Mouse (Mus musculus) hindbrain, postnatal 0 days (tissue): ENCODE results near the gene Prc1. TPM values are rescaled to one million over a fixed set of nuclear protein-coding genes. Genes with fewer than 3 reads are reported as not detected.

Experiments used
- ATAC-seq: fragments of 200-750 bp; cut with Nextera tagmentation; 2 replicates; pipeline ENCODE4 v1.8.0; 2017; ENCODE audit warnings: mild to moderate bottlenecking, moderate TSS enrichment, moderate library complexity
- DNase-seq: peaks from one replicate; pipeline ENCODE4 v3.0.0-alpha.2; 2015; ENCODE audit warnings: low spot score
- H3K27ac ChIP-seq: fragments of 300-500 bp; sonication (generic); 2 replicates; pipeline ENCODE4 v1.5.1; 2014; ENCODE audit warnings: mild to moderate bottlenecking
- H3K27me3 ChIP-seq: fragments of 300-500 bp; sonication (generic); 2 replicates; pipeline ENCODE4 v1.6.1; 2014; ENCODE audit warnings: low read length, mixed read lengths; ENCODE audit not compliant: insufficient read depth
- H3K36me3 ChIP-seq: fragments of 300-500 bp; sonication (generic); 2 replicates; pipeline ENCODE4 v1.6.1; 2014; ENCODE audit warnings: low read length, mixed read lengths; ENCODE audit not compliant: insufficient read depth
- H3K4me1 ChIP-seq: fragments of 300-500 bp; sonication (generic); 2 replicates; pipeline ENCODE4 v1.6.1; 2014; ENCODE audit warnings: antibody characterized with exemption, low read length, mixed read lengths; ENCODE audit not compliant: insufficient read depth
- H3K4me2 ChIP-seq: fragments of 300-500 bp; sonication (generic); 2 replicates; pipeline ENCODE4 v1.6.1; 2014; ENCODE audit warnings: low read depth, mild to moderate bottlenecking, low read length, moderate library complexity, mixed read lengths
- H3K4me3 ChIP-seq: fragments of 300-500 bp; sonication (generic); 2 replicates; pipeline ENCODE4 v1.5.1; 2014; ENCODE audit warnings: low read length
- H3K9ac ChIP-seq: fragments of 300-500 bp; sonication (generic); replicated peaks from 2 replicates; pipeline ENCODE4 v1.6.1; 2014; ENCODE audit warnings: mild to moderate bottlenecking, low read length, moderate library complexity, mixed read lengths
- H3K9me3 ChIP-seq: fragments of 300-500 bp; sonication (generic); 2 replicates; pipeline ENCODE4 v1.6.1; 2016; ENCODE audit warnings: low read length, mixed read lengths
- CTCF ChIP-seq: IDR thresholded peaks from 2 replicates; pipeline ENCODE4 v1.5.1; 2016; ENCODE audit warnings: antibody characterized with exemption, control low read depth, low read depth
- WGBS: fragments of 180-500 bp; shearing (Covaris S2); extraction: QIAGEN DNeasy Blood & Tissue Kit; methylation state at CpG from one replicate; pipeline ENCODE4 v1.1.7; 2014; 5-methylcytosine and 5-hydroxymethylcytosine counted together
- polyA plus RNA-seq: library from polyadenylated mRNA; unstranded; fragments of >200 nt; fragmentation: Nextera tagmentation; extraction: Ambion mirVana; gene quantifications from 2 replicates; pipeline ENCODE4 v1.2.1, GENCODE M21; 2015
- total RNA-seq: library from RNA; depleted of rRNA; stranded (reverse); fragments of >200 nt; gene quantifications from 2 replicates; pipeline ENCODE4 v1.2.3, GENCODE M21; 2014

The Prc1 gene
- total and polyA plus RNA-seq, 2 experiments from 2014 or later, result 24.6 to 32.9 TPM

DNA sequence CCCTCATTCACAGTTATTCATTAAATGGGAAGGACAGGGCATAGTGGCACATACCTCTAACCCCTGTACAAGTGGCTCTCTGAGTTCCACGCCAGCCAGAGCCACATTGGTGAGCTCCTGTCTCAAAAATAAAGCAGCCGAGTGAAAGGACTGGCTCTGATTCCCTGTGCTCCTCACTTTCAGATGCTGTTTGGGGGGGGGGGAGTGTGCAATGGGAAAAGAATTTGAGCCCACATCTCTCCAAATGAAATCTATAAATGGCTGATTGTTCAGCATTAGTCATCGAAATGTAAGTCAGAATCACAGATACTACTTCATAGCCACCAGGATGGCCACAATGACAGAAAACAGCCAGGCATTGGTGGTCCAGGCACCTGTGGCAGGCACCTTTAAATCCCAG, 2.8 kb downstream of the Prc1 start:
- H3K9me3 ChIP-seq, result no peaks in the 10 kb centered on the region
- H3K9ac ChIP-seq, result no peak overlapping the region
- no peak for TF ChIP-seq CTCF
- no peak overlapping the region for H3K27ac ChIP-seq
- peaks cover 8% of the 10 kb centered on the region for H3K36me3 ChIP-seq
- 78% methylated on average over 3 of the region's 3 CpGs for WGBS
- H3K4me2 ChIP-seq, result no peak overlapping the region
- DNase-seq (no peak), ATAC-seq (no peak)
- no peak overlapping the region for H3K4me3 ChIP-seq
- no peaks in the 10 kb centered on the region for H3K27me3 ChIP-seq
- no peaks in the 10 kb centered on the region for H3K4me1 ChIP-seq

- TF ChIP-seq CTCF, result no peak
- WGBS, result 94% methylated on average over 4 of the region's 4 CpGs
- DNase-seq (no peak), ATAC-seq (no peak)
- Histone ChIP-seq H3K9ac (no peak overlapping the region), H3K9me3 (no peaks in the 10 kb centered on the region), H3K4me3 (no peak overlapping the region), H3K4me2 (no peak overlapping the region), H3K27ac (no peak overlapping the region), H3K27me3 (no peaks in the 10 kb centered on the region), H3K4me1 (no peaks in the 10 kb centered on the region), H3K36me3 (peaks cover 18% of the 10 kb centered on the region)
These were observed 4.5 kb downstream of the Prc1 start for GRCm38 (mm10) chr7:80298754-80299153.

DNA sequence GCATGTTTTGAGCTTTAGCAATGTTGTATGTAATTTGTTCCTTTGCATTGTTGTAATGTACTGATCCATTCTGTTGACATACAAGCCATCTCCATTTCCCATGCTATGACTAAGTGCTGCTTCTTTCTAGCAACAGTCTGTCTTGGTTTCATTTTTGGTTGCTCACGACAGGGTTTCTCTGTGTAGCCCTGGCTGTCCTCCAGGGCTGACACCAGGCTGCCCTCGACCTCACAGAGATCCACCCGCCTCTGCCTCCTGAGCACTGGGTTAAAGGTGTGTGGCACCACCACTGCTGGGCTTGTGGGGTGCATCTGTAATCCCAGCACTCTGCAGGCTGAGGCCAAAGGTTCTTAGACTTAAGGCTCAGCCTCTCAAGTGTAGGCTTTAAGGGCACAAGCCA, 5.3 kb downstream of the Prc1 start:
- 88% methylated on average over 3 of the region's 3 CpGs for WGBS
- TF ChIP-seq CTCF, result no peak
- Histone ChIP-seq H3K4me1 (no peaks in the 10 kb centered on the region), H3K4me3 (no peak overlapping the region), H3K27me3 (no peaks in the 10 kb centered on the region), H3K9me3 (no peaks in the 10 kb centered on the region), H3K9ac (no peak overlapping the region), H3K36me3 (peaks cover 18% of the 10 kb centered on the region), H3K27ac (no peak overlapping the region), H3K4me2 (no peak overlapping the region)
- ATAC-seq (no peak), DNase-seq (no peak)

DNA sequence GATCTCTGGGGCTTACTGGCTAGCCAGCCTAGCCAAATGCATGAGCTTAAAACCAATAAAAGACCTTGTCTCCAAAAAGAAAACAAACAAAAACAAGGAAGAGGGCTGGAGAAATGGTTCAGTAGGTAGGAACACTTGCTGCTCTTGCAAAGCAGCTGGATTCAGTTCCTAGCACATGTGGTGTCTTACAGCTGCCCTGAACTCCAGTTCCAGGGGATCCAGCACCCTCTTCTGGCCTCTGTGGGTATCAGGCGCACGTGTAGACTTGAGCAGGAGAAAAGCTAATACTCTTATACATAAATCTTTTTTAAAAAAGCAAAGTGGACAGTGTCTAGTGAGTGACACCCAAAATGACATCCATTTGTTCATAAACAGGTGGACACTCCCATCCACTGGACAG, 7.3 kb downstream of the Prc1 start:
- DNase-seq, result no peak
- H3K27ac ChIP-seq, result no peak overlapping the region

GRCm38 (mm10) chr7:80307766-80308165, 13.5 kb downstream of the Prc1 start:
- 77% methylated on average over 3 of the region's 3 CpGs for WGBS
- Histone ChIP-seq H3K4me2 (no peak overlapping the region), H3K27me3 (no peaks in the 10 kb centered on the region), H3K4me1 (no peaks in the 10 kb centered on the region), H3K36me3 (peaks cover 18% of the 10 kb centered on the region), H3K9me3 (no peaks in the 10 kb centered on the region), H3K9ac (no peak overlapping the region), H3K4me3 (no peak overlapping the region), H3K27ac (no peak overlapping the region)
- no peak for DNase-seq
- ATAC-seq, result no peak
- no peak for TF ChIP-seq CTCF

More for the DNA sequence above, 7.3 kb downstream of the Prc1 start:
- TF ChIP-seq CTCF, result 0 out of 2 replicates have a peak, but pooled peaks have one; percentile 8
- H3K4me3 ChIP-seq, result no peak overlapping the region
- H3K27me3 ChIP-seq, result no peaks in the 10 kb centered on the region
- no peak overlapping the region for H3K9ac ChIP-seq
- no peaks in the 10 kb centered on the region for H3K9me3 ChIP-seq
- peaks cover 18% of the 10 kb centered on the region for H3K36me3 ChIP-seq
- ATAC-seq, result no peak
- 91% methylated on average over 2 of the region's 2 CpGs for WGBS
- H3K4me1 ChIP-seq, result no peaks in the 10 kb centered on the region
- H3K4me2 ChIP-seq, result no peak overlapping the region

DNA sequence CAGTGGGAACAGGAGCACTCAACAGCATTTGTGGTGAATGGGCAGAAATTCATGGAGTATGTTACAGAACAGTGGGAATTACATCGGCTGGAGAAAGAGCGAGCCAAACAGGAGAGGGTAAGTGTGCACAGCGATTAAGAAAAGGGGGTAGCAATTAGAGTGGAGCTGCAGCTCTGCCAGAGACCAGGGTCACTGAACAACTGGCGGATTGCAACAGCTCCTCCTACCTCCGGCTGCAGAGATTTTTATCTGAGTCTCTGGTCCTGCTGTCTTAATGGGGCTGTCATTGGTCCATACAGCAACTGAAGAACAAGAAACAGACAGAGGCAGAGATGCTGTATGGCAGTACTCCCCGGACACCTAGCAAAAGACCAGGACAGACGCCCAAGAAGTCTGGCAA, 16.5 kb downstream of the Prc1 start:
- 80% methylated on average over 7 of the region's 7 CpGs for WGBS
- Histone ChIP-seq H3K36me3 (peaks cover 36% of the 10 kb centered on the region), H3K4me2 (no peak overlapping the region)

DNA sequence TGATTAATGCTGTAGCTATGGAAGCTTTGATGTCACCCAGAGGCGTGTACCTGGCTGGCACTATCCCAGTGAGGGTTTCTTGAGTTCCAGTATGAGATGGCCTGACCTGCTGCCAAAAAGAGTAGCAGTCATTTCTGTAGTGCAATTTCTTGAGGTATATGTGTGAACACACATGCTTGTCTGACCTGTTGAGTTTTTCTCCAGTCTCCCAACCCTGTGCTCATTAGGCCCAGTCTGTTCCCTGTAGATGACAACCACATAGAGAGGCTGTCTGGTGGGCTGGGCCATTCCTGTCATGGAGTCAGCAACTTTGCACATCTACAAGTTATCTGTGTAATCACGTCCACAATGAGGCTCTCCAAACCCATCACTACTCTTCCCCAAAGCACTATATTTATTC, 21.5 kb downstream of the Prc1 start:
- Histone ChIP-seq H3K9me3 (no peaks in the 10 kb centered on the region), H3K27ac (no peak overlapping the region), H3K9ac (no peak overlapping the region), H3K4me1 (no peaks in the 10 kb centered on the region), H3K27me3 (no peaks in the 10 kb centered on the region), H3K4me3 (no peak overlapping the region), H3K36me3 (peaks cover 36% of the 10 kb centered on the region), H3K4me2 (no peak overlapping the region)
- WGBS, result 82% methylated on average over 2 of the region's 2 CpGs
- TF ChIP-seq CTCF, result no peak
- DNase-seq (no peak), ATAC-seq (no peak)

More for the DNA sequence above, 16.5 kb downstream of the Prc1 start:
- H3K4me3 ChIP-seq, result no peak overlapping the region
- H3K27ac ChIP-seq, result no peak overlapping the region
- H3K4me1 ChIP-seq, result no peaks in the 10 kb centered on the region
- DNase-seq (no peak), ATAC-seq (no peak)
- TF ChIP-seq CTCF, result no peak
- no peaks in the 10 kb centered on the region for H3K9me3 ChIP-seq
- H3K27me3 ChIP-seq, result no peaks in the 10 kb centered on the region
- no peak overlapping the region for H3K9ac ChIP-seq
